Mouse (Mus musculus): ENCODE results near the gene Gprin2. TPM values are rescaled to one million over a fixed set of nuclear protein-coding genes. Genes with fewer than 3 reads are reported as not detected.

The Gprin2 gene
- polyA plus RNA-seq (2011; ENCODE audit: insufficient read length, low read depth, missing spikeins) = 0.12 and 0.46 TPM in 2 replicates

DNA sequence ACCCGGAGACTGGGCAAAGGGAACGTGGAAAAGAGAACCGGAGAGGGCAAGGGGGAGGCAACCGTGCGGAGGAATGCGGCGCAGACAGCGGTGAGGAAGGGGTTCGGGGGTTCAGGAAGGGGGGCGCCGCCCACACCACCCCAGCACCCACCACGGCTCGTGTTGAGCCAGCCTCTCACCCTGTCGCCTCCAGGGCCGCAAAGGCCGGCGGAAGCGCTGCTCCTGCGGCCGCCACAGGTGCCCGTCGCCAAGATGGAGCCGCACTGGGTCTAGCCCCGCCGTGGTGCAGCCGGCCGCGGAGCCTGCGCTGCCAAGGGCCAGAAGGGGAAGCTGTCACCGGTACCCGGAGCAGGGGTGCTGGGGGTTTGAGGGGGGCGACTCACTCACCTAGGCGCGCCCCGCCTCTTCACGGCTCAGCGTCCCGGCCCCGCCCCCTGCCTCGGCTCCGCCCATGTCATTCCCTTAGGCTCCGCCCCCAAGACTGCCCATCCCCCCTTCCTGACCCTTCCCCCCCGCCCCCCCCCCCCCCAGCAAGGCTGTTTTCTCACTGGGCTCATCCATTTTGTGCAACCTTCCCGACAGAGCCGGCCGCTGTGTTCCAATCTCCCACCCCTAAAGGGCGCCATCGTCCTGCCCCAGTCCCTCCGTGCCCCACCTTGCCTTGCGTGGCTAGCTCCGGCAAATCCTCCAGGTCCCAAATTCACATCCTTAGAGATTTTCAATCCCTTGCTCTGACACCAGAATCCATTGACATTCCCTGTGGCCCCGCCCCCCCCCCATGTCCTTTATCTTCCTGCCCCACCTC is at the start of gene Gprin2:
Gene Gprin2, minus strand, starts transcription at position 423 of the 805 bp plus-strand sequence.
- no peak within 1 kb of the TSS for H3K27ac ChIP-seq (ENCODE audit: insufficient read depth, low read length)
- no peaks in the 10 kb centered on the region for H3K4me1 ChIP-seq (ENCODE audit: control insufficient read depth, insufficient read depth, low read length)
- peak within 1 kb of the TSS; percentile 50 for H3K4me3 ChIP-seq (ENCODE audit: insufficient read depth, low read length)
- TF ChIP-seq CTCF (IDR thresholded peaks at IDR 0.05; ENCODE audit: borderline replicate concordance, insufficient read depth, low read length) = no peak
- TF ChIP-seq POLR2A (IDR thresholded peaks at IDR 0.05; ENCODE audit: low read depth, low read length) = no peak

- Histone ChIP-seq H3K27ac (ENCODE audit: insufficient read depth, low read length) (no peak overlapping the region), H3K4me3 (ENCODE audit: insufficient read depth, low read length) (no peak overlapping the region), H3K4me1 (ENCODE audit: control insufficient read depth, insufficient read depth, low read length) (no peaks in the 10 kb centered on the region)
- no peak for TF ChIP-seq POLR2A (IDR thresholded peaks at IDR 0.05; ENCODE audit: low read depth, low read length)
- no peak for TF ChIP-seq CTCF (IDR thresholded peaks at IDR 0.05; ENCODE audit: borderline replicate concordance, insufficient read depth, low read length)
These were observed 39.2 kb upstream of the Gprin2 start for GRCm38 (mm10) chr14:34240676-34241075.

- TF ChIP-seq POLR2A (IDR thresholded peaks at IDR 0.05; ENCODE audit: low read depth, low read length) = no peak
- no peak for TF ChIP-seq CTCF (IDR thresholded peaks at IDR 0.05; ENCODE audit: borderline replicate concordance, insufficient read depth, low read length)
- Histone ChIP-seq H3K27ac (ENCODE audit: insufficient read depth, low read length) (no peak overlapping the region), H3K4me3 (ENCODE audit: insufficient read depth, low read length) (no peak overlapping the region), H3K4me1 (ENCODE audit: control insufficient read depth, insufficient read depth, low read length) (no peaks in the 10 kb centered on the region)
These were observed 38.8 kb upstream of the Gprin2 start for GRCm38 (mm10) chr14:34240263-34240662.

GRCm38 (mm10) chr14:34234630-34235380 is 33.4 kb upstream of the Gprin2 start:
- TF ChIP-seq POLR2A (IDR thresholded peaks at IDR 0.05; ENCODE audit: low read depth, low read length) = peak; percentile 51
- TF ChIP-seq CTCF (IDR thresholded peaks at IDR 0.05; ENCODE audit: borderline replicate concordance, insufficient read depth, low read length) = peak; percentile 74; the same call in 1 of the 2 replicates
- Histone ChIP-seq H3K4me3 (ENCODE audit: insufficient read depth, low read length) (peak overlapping the region; percentile 18; the same call in 1 of the 2 replicates), H3K27ac (ENCODE audit: insufficient read depth, low read length) (no peak overlapping the region), H3K4me1 (ENCODE audit: control insufficient read depth, insufficient read depth, low read length) (no peaks in the 10 kb centered on the region)

DNA sequence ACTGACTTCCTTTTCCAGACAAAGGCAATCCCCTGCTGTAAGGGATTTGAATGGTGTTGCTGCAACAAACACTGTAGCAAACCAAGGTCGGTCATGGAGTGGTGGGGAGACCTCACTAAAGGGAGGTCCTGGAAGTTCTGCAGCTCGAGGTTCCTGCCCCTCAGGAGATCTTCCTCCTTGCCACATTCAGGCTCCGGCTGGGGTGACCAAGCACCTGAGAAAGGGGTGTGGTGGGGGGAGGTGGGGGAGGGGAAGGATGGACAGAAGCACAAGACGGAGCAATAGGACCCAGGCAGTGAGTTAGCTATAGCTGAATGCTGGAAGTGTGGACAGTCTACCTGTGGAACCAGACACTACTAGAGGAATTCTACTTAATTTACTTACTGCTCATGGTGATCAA is 32.4 kb upstream of the Gprin2 start:
- H3K4me1 ChIP-seq (ENCODE audit: control insufficient read depth, insufficient read depth, low read length) = peaks cover 2% of the 10 kb centered on the region; the same call in 1 of the 2 replicates
- H3K4me3 ChIP-seq (ENCODE audit: insufficient read depth, low read length) = no peak overlapping the region
- TF ChIP-seq CTCF (IDR thresholded peaks at IDR 0.05; ENCODE audit: borderline replicate concordance, insufficient read depth, low read length) (no peak), POLR2A (IDR thresholded peaks at IDR 0.05; ENCODE audit: low read depth, low read length) (no peak)
- H3K27ac ChIP-seq (ENCODE audit: insufficient read depth, low read length) = no peak overlapping the region

DNA sequence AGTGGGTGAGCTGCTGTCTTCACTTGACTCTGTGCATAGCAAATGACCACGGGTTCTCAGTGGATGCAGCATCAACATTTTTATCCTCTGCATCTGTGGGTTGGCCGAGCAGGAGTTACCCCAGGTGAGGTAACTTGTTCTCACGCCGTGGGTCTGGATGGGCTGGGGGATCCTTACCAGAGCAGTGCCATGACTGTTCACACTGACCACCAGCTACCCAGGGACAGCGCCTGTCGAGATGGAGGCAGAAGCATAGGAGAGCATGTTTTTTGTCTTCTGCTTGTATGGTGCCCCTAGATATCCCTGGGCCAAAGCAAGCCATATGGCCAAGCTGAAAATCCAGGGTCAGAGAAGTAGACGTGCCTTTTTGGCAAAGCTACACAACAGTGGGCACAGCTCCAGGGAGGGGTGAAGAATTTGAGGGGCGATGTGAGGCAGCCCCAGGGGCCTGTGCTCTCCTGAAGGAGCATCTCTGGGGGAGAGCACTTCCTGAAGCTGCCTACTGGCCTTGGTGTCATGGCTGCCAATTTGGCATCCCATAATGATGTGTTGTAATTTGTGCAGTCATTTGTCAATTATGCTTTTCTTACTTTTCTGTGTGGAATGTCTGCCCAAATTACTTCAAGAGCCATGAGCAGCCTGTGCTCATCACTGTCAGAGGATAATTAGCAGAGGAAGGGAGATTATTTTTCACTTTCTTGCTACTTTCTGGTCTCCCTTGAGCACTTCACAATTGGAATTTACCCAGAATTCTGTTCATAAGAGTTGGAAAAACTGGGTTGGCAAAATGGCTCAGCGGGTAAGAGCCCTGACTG is 31.6 kb upstream of the Gprin2 start:
- H3K4me3 ChIP-seq (ENCODE audit: insufficient read depth, low read length) = no peak overlapping the region
- TF ChIP-seq POLR2A (IDR thresholded peaks at IDR 0.05; ENCODE audit: low read depth, low read length) = no peak
- TF ChIP-seq CTCF (IDR thresholded peaks at IDR 0.05; ENCODE audit: borderline replicate concordance, insufficient read depth, low read length) = no peak
- H3K27ac ChIP-seq (ENCODE audit: insufficient read depth, low read length) = no peak overlapping the region
- peaks cover 3% of the 10 kb centered on the region; the same call in 1 of the 2 replicates for H3K4me1 ChIP-seq (ENCODE audit: control insufficient read depth, insufficient read depth, low read length)

DNA sequence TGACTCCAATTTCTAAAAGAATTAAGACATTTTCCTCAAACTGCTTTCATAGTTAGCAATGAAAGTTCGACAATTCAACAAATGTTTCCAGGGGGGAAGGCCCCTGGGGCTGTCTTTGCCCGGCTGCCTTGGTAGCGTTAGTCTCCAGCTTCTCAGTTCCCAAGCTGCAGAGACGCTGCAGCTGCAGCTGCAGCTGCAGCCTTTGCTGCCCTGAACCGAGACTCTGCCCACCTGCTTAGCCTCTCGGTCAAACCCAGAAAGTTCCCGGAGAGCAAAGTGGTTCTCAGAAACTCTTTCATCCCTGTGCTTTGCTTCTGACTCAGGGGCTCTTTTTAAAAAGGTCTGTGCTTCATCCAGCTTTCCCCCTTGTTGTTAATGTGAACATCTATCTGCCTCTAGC is 30.9 kb upstream of the Gprin2 start:
- TF ChIP-seq CTCF (IDR thresholded peaks at IDR 0.05; ENCODE audit: borderline replicate concordance, insufficient read depth, low read length) = no peak
- TF ChIP-seq POLR2A (IDR thresholded peaks at IDR 0.05; ENCODE audit: low read depth, low read length) = no peak
- H3K27ac ChIP-seq (ENCODE audit: insufficient read depth, low read length) = no peak overlapping the region
- no peak overlapping the region for H3K4me3 ChIP-seq (ENCODE audit: insufficient read depth, low read length)
- peaks cover 3% of the 10 kb centered on the region; the same call in 1 of the 2 replicates for H3K4me1 ChIP-seq (ENCODE audit: control insufficient read depth, insufficient read depth, low read length)

- no peak overlapping the region for H3K27ac ChIP-seq (ENCODE audit: insufficient read depth, low read length)
- H3K4me1 ChIP-seq (ENCODE audit: control insufficient read depth, insufficient read depth, low read length) = peaks cover 3% of the 10 kb centered on the region; the same call in 1 of the 2 replicates
- no peak overlapping the region for H3K4me3 ChIP-seq (ENCODE audit: insufficient read depth, low read length)
- no peak for TF ChIP-seq CTCF (IDR thresholded peaks at IDR 0.05; ENCODE audit: borderline replicate concordance, insufficient read depth, low read length)
- no peak for TF ChIP-seq POLR2A (IDR thresholded peaks at IDR 0.05; ENCODE audit: low read depth, low read length)
These were observed 27.5 kb upstream of the Gprin2 start for GRCm38 (mm10) chr14:34228830-34229506.

- Histone ChIP-seq H3K27ac (ENCODE audit: insufficient read depth, low read length) (no peak overlapping the region), H3K4me3 (ENCODE audit: insufficient read depth, low read length) (no peak overlapping the region), H3K4me1 (ENCODE audit: control insufficient read depth, insufficient read depth, low read length) (peaks cover 3% of the 10 kb centered on the region; the same call in 1 of the 2 replicates)
- TF ChIP-seq CTCF (IDR thresholded peaks at IDR 0.05; ENCODE audit: borderline replicate concordance, insufficient read depth, low read length) (no peak), POLR2A (IDR thresholded peaks at IDR 0.05; ENCODE audit: low read depth, low read length) (no peak)
These were observed 26.5 kb upstream of the Gprin2 start for GRCm38 (mm10) chr14:34227981-34228380.
